Mouse (Mus musculus): ENCODE results near the gene Olfr12.

Olfr12 gene

DNA sequence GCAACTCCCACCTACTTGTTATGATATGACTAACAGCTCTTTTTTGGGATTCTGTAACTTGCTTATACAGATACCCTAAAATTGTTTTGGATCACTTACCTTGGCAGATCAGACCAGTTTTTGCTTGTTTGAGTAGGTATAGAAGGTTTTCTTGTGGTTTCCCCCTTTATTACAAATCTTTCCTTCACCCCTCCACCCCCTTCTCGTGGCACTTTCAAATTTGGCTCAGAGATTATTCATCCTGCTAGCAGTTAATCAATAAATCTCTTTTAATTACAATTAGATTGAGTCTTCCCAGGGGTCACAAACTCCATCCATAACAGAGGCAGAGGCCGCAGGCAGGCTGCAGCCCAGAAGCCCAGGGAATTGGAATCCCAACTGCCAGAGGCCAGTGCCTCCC is at the start of gene Olfr12:
Olfr12 (plus strand) TSS at position 301 of the 400 bp plus-strand sequence.
- no peak for DNase-seq (ENCODE audit: low read depth, low spot score)

DNA sequence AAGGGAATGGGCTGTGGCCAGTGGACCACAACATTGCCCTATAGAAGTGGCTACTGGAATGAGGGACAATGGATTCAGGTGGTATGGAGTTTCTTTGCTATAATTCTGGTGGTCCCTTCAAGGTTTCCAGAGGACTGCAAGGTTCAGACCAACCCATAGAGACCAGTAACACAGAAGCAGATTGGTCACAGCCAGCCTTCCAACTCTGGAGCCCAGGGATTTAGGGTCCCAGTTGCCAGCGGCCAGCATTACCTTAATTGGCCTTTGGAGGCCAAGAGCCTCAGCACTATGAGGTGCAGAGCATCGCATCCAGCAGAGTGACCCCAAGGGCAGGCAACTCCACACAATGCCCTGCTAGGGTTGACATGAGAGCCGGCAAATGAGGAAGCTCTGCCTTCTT is 46.6 kb upstream of the Olfr12 start, which contains the start of gene Olfr1413:
Olfr1413 (plus strand) TSS at position 301 of the 400 bp plus-strand sequence.
- DNase-seq (ENCODE audit: low read depth, low spot score), result no peak

- DNase-seq (ENCODE audit: low read depth, low spot score), result no peak
Measured at GRCm38 (mm10) chr1:92585479-92585878, 32.1 kb upstream of the Olfr12 start, which contains the start of gene Olfr1412. TSS of gene Olfr1412 (plus strand) at chr1:92585779.

DNA sequence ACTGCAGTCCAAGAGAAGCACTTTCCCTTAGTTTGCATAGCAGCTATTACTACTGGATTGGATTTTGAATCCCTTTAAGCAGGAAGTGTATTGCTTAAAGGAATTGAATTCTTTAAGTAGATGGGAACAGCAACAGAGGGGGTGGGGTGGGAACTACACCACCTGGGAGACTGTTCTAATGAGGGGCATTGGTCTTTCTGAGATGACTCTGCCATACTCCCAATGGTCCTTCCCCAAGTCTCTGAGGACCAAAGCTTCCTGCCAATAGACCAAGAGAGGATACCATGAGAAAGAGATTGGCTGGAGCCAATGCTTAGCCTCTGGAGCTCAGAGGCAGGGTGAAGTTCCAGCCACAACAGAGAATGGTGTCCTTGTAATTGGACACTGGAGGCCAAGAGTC is 23.5 kb upstream of the Olfr12 start, which contains the start of gene Olfr1411:
Olfr1411 (plus strand) TSS at position 301 of the 400 bp plus-strand sequence.
- no peak for DNase-seq (ENCODE audit: low read depth, low spot score)

DNA sequence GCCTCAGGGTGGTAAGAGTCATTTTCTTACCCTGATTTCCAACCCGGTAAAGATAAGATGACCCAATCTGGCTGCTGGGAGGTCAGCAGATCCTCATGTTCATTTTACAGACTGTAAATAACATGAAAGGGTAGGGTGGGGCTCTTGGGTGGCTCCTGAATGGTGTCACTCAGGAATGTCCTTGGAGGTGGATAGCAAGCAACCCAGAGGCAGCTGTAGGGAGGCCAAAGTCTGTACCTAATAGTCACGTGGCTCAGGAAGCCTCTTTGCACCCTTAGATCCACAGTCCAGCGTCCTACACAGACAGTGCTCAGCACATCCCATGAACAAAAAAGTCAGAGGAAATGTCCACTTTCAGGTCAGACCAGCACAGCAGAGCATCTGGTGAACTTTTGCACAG is 21.6 kb upstream of the Olfr12 start:
- no peak for DNase-seq (ENCODE audit: low read depth, low spot score)

- no peak for DNase-seq (ENCODE audit: low read depth, low spot score)
Measured at GRCm38 (mm10) chr1:92605482-92605881, 12.1 kb upstream of the Olfr12 start, which contains the start of gene Olfr1410. TSS of gene Olfr1410 (plus strand) at chr1:92605782.

DNA sequence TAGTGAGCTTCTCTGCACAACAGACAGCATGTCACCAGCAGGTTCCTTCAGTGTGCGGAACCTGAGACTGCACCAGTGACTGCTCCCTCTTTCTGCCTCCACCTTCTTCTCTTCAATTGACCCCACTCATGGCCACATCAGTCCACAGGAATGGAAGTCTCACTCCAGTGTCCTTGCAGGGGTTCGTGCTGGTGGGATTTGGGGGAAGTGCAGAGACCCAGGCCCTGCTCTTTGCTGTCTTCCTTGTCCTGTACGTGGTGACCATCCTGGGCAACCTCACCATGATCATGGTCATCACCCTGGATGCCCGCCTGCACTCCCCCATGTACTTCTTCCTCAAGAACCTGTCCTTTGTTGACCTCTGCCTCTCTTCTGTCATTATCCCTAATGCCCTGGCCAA is 9.9 kb upstream of the Olfr12 start:
- DNase-seq (ENCODE audit: low read depth, low spot score), result no peak

- peak; percentile 14 for DNase-seq (ENCODE audit: low read depth, low spot score)
Measured at GRCm38 (mm10) chr1:92611008-92611407, 6.6 kb upstream of the Olfr12 start.

DNA sequence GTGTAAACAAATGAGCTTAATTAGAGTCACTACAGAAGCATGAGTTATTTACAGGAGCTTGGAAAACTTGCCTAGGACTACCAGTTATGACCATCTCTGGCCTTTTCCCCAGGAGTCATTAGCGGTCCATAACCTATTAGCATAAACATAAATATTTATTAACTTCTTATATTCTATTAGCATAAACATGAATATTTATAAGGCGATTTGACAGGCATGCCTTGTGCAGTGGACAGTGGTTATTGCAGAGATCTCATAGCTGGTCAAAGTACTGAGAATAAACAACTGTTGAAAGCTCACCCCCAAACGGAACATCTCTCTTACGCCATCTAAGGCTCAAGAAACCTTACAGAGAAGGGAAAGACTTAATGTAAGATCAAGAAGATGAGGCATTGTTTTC is 4.4 kb upstream of the Olfr12 start:
- no peak for DNase-seq (ENCODE audit: low read depth, low spot score)

DNA sequence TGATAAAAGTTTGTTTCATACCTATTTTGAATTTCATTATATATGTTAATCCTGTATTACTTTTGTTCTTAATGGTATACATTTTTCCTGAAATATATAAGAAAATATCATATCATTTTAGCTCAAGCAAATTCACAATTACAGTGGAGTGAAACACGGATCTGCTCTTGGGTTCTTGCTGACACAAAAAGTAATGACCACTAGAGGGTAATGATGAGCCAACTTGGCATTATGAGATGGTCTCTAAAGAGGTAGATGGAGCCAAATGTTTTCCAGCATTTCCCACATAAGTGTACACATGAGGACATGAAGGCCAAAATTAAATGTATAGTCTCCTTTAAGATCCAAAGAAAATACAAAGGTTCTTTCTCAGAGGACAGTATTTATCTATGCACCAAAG is 3.1 kb upstream of the Olfr12 start:
- DNase-seq (ENCODE audit: low read depth, low spot score), result no peak

GRCm38 (mm10) chr1:92616046-92616445 is 1.5 kb upstream of the Olfr12 start:
- DNase-seq (ENCODE audit: low read depth, low spot score), result no peak

DNA sequence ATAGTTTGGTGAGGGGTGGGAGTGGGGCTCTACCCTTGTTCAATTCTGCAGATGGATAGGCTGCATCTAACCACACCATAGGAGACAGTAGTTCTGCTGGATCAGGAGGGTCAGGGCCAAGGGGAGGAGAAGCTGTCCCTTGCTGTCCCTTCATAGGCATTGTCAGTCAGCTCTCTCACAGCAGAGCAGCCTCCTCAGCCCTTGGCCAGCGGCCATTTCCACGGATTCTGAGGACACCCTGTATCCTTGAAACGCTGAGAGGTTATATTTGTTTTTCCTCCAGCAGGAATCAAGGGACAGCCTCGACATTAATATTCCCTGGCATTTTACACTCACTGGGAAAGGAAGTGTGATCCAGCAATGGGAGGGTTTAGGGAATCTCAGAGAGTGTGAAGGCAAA is 772 bp downstream of the Olfr12 start:
- no peak for DNase-seq (ENCODE audit: low read depth, low spot score)

DNA sequence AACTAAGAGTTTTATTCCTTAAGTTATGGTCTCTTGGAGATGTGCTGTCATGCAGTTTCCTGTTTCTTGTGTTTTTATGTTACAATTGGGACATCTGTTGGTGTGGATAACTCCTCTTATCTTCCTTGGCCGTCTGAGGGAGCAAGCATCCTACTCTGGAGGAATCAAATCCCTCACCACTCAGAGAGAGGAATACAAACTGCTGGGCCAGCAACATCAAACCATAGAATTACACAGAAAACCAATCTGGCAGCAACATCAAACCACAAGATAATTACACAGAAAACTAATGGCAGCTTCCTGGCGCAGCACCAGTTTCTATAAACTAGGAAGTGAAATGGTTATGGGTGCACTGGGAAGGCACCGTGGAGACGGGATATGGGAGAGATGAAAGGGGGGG is 10.6 kb downstream of the Olfr12 start:
- DNase-seq (ENCODE audit: low read depth, low spot score), result no peak

DNA sequence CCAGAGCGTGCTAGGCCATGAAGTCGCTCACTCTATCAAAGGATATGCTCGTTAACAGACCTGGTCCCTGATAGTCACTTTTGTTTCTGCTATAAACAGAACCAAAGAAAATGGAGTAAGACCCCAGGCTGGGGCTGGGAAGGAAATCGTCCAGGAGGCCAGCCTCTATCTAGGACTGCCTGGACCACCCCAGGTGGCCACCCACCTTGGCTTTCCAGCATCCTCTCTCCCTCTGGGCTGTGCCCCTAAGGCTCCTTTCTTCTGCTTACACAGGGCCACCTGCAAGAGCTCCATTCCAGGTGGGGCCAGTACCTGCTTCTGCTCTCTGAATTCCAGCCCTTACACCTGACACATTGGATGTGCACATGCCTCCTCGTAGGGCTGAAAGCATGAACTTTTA is 14.6 kb downstream of the Olfr12 start:
- no peak for DNase-seq (ENCODE audit: low read depth, low spot score)

DNA sequence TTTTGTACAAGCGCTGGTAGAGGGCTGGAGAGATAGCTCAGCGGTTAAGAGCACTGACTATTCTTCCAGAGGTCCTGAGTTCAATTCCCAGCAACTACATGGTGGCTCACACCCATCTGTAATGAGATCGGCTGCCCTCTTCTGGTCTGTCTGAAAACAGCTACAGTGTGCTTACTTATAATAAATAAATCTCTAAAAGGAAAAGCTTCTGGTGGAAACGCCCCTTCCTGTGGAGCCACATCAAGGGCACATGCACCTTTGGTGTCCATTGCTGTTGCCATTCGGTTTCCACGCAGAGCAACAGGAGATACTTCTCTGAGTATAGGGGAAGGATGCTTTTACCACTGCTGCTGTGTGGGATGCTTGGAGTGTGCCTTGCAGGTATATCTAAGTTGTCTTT is 15.4 kb downstream of the Olfr12 start:
- no peak for DNase-seq (ENCODE audit: low read depth, low spot score)

DNA sequence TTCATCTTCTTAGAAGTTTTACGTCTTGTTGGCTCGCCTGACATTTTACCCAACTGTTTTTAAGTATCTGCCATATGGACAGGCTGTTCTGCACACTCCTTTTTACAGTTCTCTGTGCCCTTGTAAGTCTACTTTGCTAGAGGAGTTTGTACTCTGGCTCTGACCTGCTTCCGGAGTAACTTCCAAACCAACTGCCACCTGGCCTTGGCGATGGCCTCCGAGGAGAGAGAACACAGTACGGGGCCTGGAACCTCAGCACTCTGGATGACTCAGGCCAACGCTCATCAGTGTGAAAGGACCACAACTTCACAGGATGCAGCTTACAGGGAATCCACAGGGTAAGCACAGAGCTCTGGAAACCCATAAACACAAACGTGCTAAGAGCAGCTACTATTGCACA is 16.1 kb downstream of the Olfr12 start:
- no peak for DNase-seq (ENCODE audit: low read depth, low spot score)

GRCm38 (mm10) chr1:92634569-92634968 is 17.0 kb downstream of the Olfr12 start:
- DNase-seq (ENCODE audit: low read depth, low spot score), result no peak

GRCm38 (mm10) chr1:92634976-92635599 is 17.5 kb downstream of the Olfr12 start:
- DNase-seq (ENCODE audit: low read depth, low spot score), result no peak

DNA sequence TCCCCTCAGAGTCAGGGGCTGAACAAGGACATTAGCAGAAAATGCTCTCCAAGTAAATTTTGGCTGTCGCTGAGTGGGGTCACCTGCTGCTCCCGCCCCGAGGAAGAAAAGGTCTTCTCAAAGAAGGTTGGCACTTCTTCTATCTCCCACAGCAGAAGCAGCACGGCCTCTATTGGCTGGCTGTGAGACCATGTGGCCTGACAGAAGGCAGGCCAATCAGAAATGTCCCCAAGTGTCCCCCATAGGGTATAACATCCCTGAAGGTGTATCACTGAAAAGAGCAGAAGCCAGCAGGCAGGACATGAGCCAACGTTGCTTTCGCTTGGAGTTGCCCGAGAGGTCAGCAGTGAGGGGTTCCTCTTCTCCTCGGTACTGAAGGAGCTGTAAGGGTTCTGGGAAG is 18.4 kb downstream of the Olfr12 start:
- DNase-seq (ENCODE audit: low read depth, low spot score), result no peak

DNA sequence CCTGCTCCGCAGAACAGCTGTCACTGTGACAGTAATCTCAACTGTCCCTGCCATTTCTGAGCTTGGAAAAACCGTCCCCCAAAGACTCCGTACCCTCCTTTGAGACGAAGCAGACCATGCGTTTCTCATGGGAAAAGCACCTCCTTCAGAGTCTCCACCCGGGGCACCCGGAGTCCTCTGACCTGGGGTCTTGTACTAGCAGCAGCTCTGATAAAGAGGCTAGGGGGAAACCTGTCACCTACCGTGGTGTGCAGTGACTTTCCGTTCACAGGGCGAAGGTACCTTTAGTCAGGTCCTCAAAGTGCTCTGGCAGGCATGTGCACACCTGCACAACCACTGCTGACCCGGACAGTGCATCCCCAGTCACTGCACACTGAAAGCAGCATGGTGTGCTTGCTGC is 19.1 kb downstream of the Olfr12 start:
- DNase-seq (ENCODE audit: low read depth, low spot score), result no peak

GRCm38 (mm10) chr1:92637501-92638172 is 20.0 kb downstream of the Olfr12 start:
- no peak for DNase-seq (ENCODE audit: low read depth, low spot score)

DNA sequence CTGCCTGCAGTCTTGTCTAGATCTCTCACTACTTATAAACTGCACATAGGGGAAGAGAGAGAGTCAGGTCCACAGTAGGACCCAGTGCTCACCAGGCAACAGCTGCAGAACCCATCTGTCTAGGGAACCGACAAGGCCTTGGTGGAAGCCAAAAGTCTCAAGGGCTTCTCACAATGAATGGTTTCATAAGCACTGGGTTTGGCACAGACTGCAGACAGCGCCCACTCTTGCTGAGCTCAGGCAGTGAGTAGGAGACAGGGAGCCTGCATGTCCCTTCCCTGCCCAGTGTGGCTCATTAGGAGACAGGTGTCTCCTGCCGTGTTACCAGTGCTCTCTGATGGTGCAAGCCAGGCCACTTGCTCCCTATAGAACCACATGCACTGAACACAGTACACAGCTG is 20.6 kb downstream of the Olfr12 start:
- DNase-seq (ENCODE audit: low read depth, low spot score), result no peak

DNA sequence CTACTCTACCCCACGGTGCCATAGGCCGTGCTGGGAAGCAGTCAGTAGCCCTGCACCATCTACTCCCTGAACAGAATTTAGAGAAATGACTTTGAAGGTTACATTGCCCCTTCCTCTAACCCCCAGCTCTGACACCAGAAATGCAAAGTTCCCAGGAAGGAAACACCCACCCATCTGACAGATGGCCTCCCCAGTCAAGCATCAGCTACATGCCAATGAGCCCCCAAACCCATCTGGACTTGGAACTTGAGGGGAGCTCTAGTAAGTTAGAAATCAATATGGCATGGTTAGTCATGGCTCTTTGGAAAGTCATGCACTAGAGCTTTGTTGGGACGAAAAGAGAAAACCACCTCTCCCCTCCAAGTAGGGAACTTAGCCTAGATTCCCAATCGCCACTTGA is 21.1 kb downstream of the Olfr12 start:
- DNase-seq (ENCODE audit: low read depth, low spot score), result no peak

Data from WW6 (cell line).